ENCODE assay signal across 20 mouse cellular contexts in the genomic region with DNA sequence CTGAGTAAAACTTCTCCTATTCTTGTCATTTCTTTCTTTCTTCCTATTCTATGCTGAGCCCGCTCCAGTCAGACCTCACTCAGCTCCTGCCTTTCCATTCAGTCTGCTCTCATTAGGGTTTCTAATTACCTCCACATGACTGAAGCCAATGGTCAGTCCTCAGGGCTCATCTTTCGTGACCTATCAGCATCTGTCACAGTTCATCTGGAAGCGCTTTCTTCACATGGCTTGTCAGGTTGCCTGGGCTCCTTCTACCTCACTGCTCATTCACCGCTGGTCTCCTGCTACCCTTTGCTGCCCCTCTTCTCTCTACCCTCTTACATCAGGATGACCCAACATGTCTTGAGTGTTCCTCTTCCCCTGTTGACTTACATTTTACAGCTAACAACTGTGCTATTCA.
"Had no signal": no experiment of that assay in that cellular context is flagged by ENCODE, and none has a peak within 500 bp of the region (broad histone marks: within the 10 kb centered on the region; RNA-seq: fewer than 3 reads in every experiment).

No protein-coding gene starts in this region.

- H3K4me1 ChIP-seq: limb, embryonic 10.5 days; limb, embryonic 13.5 days; liver, embryonic 12.5 days; liver, embryonic 15.5 days; megakaryocyte, embryonic 14.5 days; midbrain, embryonic 10.5 days; midbrain, embryonic 13.5 days had no signal

- DNase-seq: kidney, adult 11 months; kidney, adult 9 months; kidney, postnatal 36 days; liver; lung, adult 18-20 months; lung, postnatal 10 days; lung, postnatal 36 days; right cerebral cortex, postnatal 25 days; thymus, adult 18-20 months; thymus, postnatal 14 days; thymus, postnatal 4 days had no signal

- H3K9me3 ChIP-seq: limb, embryonic 10.5 days; limb, embryonic 13.5 days; liver, embryonic 12.5 days; liver, embryonic 15.5 days; lung, embryonic 15.5 days; megakaryocyte, embryonic 14.5 days; midbrain, embryonic 10.5 days; midbrain, embryonic 13.5 days had no signal

- H3K4me3 ChIP-seq: limb, embryonic 10.5 days; limb, embryonic 13.5 days; liver, embryonic 12.5 days; liver, embryonic 15.5 days; lung, embryonic 15.5 days; megakaryocyte, embryonic 14.5 days; midbrain, embryonic 10.5 days; midbrain, embryonic 13.5 days had no signal

- H3K9ac ChIP-seq: limb, embryonic 13.5 days; liver, embryonic 12.5 days; liver, embryonic 15.5 days; lung, embryonic 15.5 days; midbrain, embryonic 13.5 days had no signal

- H3K27me3 ChIP-seq: limb, embryonic 13.5 days; liver, embryonic 12.5 days; liver, embryonic 15.5 days; lung, embryonic 15.5 days; midbrain, embryonic 13.5 days had no signal

- H3K27ac ChIP-seq: kidney, postnatal 0 days; limb, embryonic 10.5 days; limb, embryonic 13.5 days; liver, embryonic 12.5 days; liver, embryonic 15.5 days; lung, embryonic 15.5 days; midbrain, embryonic 10.5 days; midbrain, embryonic 13.5 days had no signal

- H3K36me3 ChIP-seq: limb, embryonic 10.5 days; liver, embryonic 12.5 days; liver, embryonic 15.5 days; lung, embryonic 15.5 days; midbrain, embryonic 10.5 days had no signal

- ATAC-seq: liver, embryonic 12.5 days; midbrain, embryonic 13.5 days had no signal

- H3K4me2 ChIP-seq: limb, embryonic 13.5 days; liver, embryonic 12.5 days; liver, embryonic 15.5 days; lung, embryonic 15.5 days; midbrain, embryonic 13.5 days had no signal
